Mouse (Mus musculus): ENCODE data around the gene Tm7sf2. TPM values are rescaled to one million over a fixed set of nuclear protein-coding genes. Genes with fewer than 3 reads are reported as not detected.

The Tm7sf2 gene
- total and polyA plus RNA-seq, 3 experiments: 7.6 to 13.1 TPM; not detected in 1

DNA sequence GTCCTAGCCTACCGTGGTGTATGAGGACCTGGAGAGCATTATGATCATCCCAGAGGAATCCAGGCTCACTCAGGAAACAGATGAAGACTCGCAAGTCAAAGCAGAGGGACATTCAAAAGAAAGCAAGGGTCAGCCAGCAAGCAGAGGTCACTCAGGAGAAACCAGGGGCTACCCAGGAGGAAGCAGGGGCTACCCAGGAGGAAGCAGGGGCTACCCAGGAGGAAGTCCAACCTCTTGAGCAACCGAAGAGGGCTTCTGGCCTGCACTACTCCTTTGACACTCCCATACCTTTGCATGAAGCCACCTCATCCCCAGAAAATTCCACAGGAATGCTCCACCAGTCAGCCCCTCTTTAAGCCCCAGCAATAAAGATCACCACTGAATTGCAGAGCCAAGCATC lies 29.7 kb upstream of the Tm7sf2 start:
- Histone ChIP-seq H3K9me3 (replicated peaks; ENCODE audit: insufficient read depth, low read length) (no peaks in the 10 kb centered on the region), H3K27me3 (ENCODE audit: control insufficient read depth in 1 of 2, insufficient read depth in 2 of 2, low read length in 2 of 2) (no peaks in the 10 kb centered on the region), H3K27ac (ENCODE audit: control insufficient read depth, low read depth, low read length) (no peak overlapping the region), H3K9ac (ENCODE audit: control insufficient read depth, low read depth, low read length, poor library complexity, severe bottlenecking) (no peak overlapping the region), H3K4me1 (ENCODE audit: control insufficient read depth in 1 of 2, insufficient read depth in 2 of 2, low read length in 2 of 2) (peaks cover 10 to 21% of the 10 kb centered on the region in 2 experiments), H3K36me3 (ENCODE audit: control insufficient read depth in 1 of 2, insufficient read depth in 2 of 2, low read length in 2 of 2) (peaks cover 2 to 16% of the 10 kb centered on the region in 2 experiments; a peak in 3 of 4 replicates), H3K79me2 (ENCODE audit: control insufficient read depth, insufficient read depth, low read length, poor library complexity) (no peaks in the 10 kb centered on the region), H3K4me3 (ENCODE audit: control insufficient read depth in 1 of 2, insufficient read depth in 1 of 2, low read depth in 2 of 2, low read length in 2 of 2) (no peak overlapping the region)
- TF ChIP-seq ELF1 (IDR thresholded peaks at IDR 0.05; ENCODE audit: low read depth, low read length): no peak
- TF ChIP-seq RCOR1 (IDR thresholded peaks at IDR 0.05; ENCODE audit: low read depth, low read length): no peak
- no peak for TF ChIP-seq MXI1 (IDR thresholded peaks at IDR 0.05; ENCODE audit: low read depth, low read length)
- TF ChIP-seq GATA1 (IDR thresholded peaks at IDR 0.05; ENCODE audit: low read depth, low read length): no peak
- TF ChIP-seq ZMIZ1 (IDR thresholded peaks at IDR 0.05; ENCODE audit: low read depth, low read length): no peak
- TF ChIP-seq GABPA (IDR thresholded peaks at IDR 0.05; ENCODE audit: low read depth, low read length): no peak
- no peak for TF ChIP-seq SIN3A (IDR thresholded peaks at IDR 0.05; ENCODE audit: low read length)
- TF ChIP-seq ZKSCAN1 (IDR thresholded peaks at IDR 0.05; ENCODE audit: low read depth, low read length): no peak
- no peak for TF ChIP-seq POLR2A (IDR thresholded peaks at IDR 0.05; ENCODE audit: control insufficient read depth in 1 of 2, insufficient read depth in 1 of 2, low read depth in 1 of 2, low read length in 2 of 2, poor library complexity in 1 of 2)
- TF ChIP-seq MAX (IDR thresholded peaks at IDR 0.05; ENCODE audit: low read length): no peak
- no peak for DNase-seq (ENCODE audit: low read depth, low spot score)

DNA sequence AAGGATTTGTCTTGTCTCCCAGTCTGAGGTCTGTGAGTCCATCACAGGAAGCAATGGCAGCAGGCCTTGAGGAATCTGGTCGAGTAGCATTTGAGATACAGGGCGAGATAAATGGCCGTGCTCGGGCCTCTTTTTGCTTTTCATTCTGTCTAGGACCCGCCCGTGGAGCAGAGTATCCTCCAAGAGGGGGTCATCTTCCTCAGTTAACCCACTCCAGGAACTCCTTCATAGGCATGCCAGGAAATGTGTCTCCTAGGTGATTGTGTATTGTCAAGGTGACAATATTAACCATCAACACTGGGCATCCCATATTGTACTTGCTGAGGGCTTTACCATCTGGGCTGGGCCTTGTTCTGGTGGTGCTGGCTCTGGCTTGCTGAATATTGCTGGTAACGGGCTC lies 25.9 kb upstream of the Tm7sf2 start, which contains the start of gene AC131692.1:
Gene AC131692.1, plus strand, starts transcription at position 301 of the 400 bp plus-strand sequence.
- H3K4me1 ChIP-seq (ENCODE audit: control insufficient read depth in 1 of 2, insufficient read depth in 2 of 2, low read length in 2 of 2): no peaks in the 10 kb centered on the region
- H3K9me3 ChIP-seq (replicated peaks; ENCODE audit: insufficient read depth, low read length): no peaks in the 10 kb centered on the region
- H3K27me3 ChIP-seq (ENCODE audit: control insufficient read depth in 1 of 2, insufficient read depth in 2 of 2, low read length in 2 of 2): no peaks in the 10 kb centered on the region
- DNase-seq (ENCODE audit: low read depth, low spot score): no peak
- no peak for TF ChIP-seq HCFC1 (IDR thresholded peaks at IDR 0.05; ENCODE audit: low read depth, low read length)
- H3K4me3 ChIP-seq (ENCODE audit: control insufficient read depth in 1 of 2, insufficient read depth in 1 of 2, low read depth in 2 of 2, low read length in 2 of 2): no peak within 1 kb of the TSS
- peaks cover 0 to 15% of the 10 kb centered on the region in 2 experiments; a peak in 2 of 4 replicates for H3K36me3 ChIP-seq (ENCODE audit: control insufficient read depth in 1 of 2, insufficient read depth in 2 of 2, low read length in 2 of 2)
- no peak within 1 kb of the TSS for H3K9ac ChIP-seq (ENCODE audit: control insufficient read depth, low read depth, low read length, poor library complexity, severe bottlenecking)
- H3K79me2 ChIP-seq (ENCODE audit: control insufficient read depth, insufficient read depth, low read length, poor library complexity): peaks cover 1% of the 10 kb centered on the region; the same call in 1 of the 2 replicates
- no peak within 1 kb of the TSS for H3K27ac ChIP-seq (ENCODE audit: control insufficient read depth, low read depth, low read length)

DNA sequence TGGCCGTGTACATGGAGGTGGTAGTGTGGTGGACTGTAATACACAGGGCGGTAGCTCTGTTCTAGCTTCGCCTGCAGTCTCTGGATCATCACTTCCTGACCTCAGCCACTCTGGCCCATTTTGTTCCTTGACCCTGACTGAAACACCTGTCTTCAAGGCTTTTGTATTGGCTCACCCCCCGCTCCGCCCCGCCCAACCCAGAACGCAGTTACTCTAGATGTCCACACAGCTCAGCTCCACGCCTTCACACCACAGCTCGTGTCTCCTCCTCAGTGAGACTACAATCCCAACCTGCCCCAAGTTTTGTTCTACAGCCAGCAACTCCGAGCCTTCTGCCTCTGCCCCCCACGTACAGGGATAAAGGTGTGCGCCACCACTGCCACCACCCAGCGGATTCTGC lies 20.7 kb upstream of the Tm7sf2 start:
- no peak for DNase-seq (ENCODE audit: low read depth, low spot score)
- H3K9me3 ChIP-seq (replicated peaks; ENCODE audit: insufficient read depth, low read length): no peaks in the 10 kb centered on the region
- no peak overlapping the region for H3K4me3 ChIP-seq (ENCODE audit: control insufficient read depth in 1 of 2, insufficient read depth in 1 of 2, low read depth in 2 of 2, low read length in 2 of 2)
- H3K27ac ChIP-seq (ENCODE audit: control insufficient read depth, low read depth, low read length): no peak overlapping the region
- H3K36me3 ChIP-seq (ENCODE audit: control insufficient read depth in 1 of 2, insufficient read depth in 2 of 2, low read length in 2 of 2): peaks cover 0 to 24% of the 10 kb centered on the region in 2 experiments
- H3K9ac ChIP-seq (ENCODE audit: control insufficient read depth, low read depth, low read length, poor library complexity, severe bottlenecking): no peak overlapping the region
- H3K4me1 ChIP-seq (ENCODE audit: control insufficient read depth in 1 of 2, insufficient read depth in 2 of 2, low read length in 2 of 2): peaks cover 0 to 2% of the 10 kb centered on the region in 2 experiments; a peak in 2 of 4 replicates
- TF ChIP-seq USF2 (IDR thresholded peaks at IDR 0.05; ENCODE audit: borderline replicate concordance in 1 of 2, insufficient read depth in 1 of 2, low read depth in 1 of 2, low read length in 2 of 2) (no peak), UBTF (IDR thresholded peaks at IDR 0.05; ENCODE audit: borderline replicate concordance, insufficient read depth, low read depth, low read length) (no peak), GABPA (IDR thresholded peaks at IDR 0.05; ENCODE audit: low read depth, low read length) (no peak), CHD2 (IDR thresholded peaks at IDR 0.05; ENCODE audit: low read length) (no peak), GATA1 (IDR thresholded peaks at IDR 0.05; ENCODE audit: low read depth, low read length) (no peak)
- peaks cover 30% of the 10 kb centered on the region for H3K79me2 ChIP-seq (ENCODE audit: control insufficient read depth, insufficient read depth, low read length, poor library complexity)
- no peaks in the 10 kb centered on the region for H3K27me3 ChIP-seq (ENCODE audit: control insufficient read depth in 1 of 2, insufficient read depth in 2 of 2, low read length in 2 of 2)

All from MEL (cell line).